Mouse (Mus musculus) natural killer cell, adult 2 months (primary cell): ENCODE measurements around the gene Prtg.

Experiments used
- DNase-seq, 2 experiments: peaks; one replicate each; pipeline ENCODE4 v3.0.0; 2022; ENCODE audit warnings: low spot score in 2 of 2

The Prtg gene

DNA sequence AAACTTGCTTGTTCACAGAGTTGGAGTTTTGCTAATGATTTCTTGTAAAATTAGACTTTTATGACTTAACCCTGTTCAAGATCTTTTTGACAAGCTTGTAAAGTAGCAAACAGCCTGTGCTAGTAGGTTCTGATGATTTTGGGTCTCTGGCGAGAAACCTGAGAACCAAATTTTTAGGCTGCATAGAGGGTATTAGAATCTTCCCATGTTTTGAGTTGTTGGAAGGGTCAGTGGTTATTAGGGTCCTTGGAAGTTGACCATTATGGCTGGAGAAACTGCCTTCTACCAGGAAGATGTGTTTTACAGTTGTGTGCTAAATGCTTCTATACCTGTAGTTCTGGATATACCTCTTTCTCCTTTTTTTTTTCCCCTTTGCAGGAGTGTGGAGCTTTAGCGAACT is 2.4 kb downstream of the Prtg start:
- no peak for DNase-seq

DNA sequence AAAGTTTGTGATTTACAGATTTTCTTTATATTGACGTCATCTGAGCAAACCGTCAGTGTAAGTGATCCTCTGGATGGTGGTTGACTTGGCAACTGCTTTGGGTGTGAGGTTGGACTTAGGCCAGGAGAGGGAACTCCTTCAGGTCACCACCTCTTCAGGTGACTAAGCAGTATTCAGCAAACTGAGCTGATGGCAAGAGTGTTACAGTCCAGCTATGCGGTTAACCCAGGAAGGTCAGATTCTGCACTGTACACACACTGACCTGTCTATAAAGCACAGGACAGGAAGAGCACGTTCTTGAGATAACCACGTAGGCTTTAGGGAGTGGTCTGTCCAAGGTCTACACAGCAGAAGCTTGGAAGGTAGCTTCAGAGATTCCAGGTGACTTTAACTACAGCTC is 3.9 kb downstream of the Prtg start:
- DNase-seq = no peak

DNA sequence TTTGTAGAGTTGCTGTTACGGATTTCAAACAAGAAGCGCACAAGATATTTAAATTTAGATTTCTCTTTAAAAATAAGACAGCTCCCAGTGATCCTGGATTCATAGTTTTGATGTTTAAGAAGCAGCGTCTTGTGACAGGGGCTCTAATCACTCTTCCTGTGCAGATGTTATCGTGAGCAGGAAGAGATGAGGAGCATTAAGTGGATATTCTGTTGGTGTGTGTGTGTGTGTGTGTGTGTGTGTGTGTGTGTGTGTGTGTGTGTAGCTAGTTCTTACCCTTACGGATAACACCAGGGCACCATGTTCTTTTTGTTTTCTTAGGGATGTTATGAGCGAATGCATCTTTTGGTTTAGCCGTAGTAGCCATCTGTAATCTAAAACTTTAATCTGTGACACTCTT is 5.4 kb downstream of the Prtg start:
- DNase-seq = no peak

DNA sequence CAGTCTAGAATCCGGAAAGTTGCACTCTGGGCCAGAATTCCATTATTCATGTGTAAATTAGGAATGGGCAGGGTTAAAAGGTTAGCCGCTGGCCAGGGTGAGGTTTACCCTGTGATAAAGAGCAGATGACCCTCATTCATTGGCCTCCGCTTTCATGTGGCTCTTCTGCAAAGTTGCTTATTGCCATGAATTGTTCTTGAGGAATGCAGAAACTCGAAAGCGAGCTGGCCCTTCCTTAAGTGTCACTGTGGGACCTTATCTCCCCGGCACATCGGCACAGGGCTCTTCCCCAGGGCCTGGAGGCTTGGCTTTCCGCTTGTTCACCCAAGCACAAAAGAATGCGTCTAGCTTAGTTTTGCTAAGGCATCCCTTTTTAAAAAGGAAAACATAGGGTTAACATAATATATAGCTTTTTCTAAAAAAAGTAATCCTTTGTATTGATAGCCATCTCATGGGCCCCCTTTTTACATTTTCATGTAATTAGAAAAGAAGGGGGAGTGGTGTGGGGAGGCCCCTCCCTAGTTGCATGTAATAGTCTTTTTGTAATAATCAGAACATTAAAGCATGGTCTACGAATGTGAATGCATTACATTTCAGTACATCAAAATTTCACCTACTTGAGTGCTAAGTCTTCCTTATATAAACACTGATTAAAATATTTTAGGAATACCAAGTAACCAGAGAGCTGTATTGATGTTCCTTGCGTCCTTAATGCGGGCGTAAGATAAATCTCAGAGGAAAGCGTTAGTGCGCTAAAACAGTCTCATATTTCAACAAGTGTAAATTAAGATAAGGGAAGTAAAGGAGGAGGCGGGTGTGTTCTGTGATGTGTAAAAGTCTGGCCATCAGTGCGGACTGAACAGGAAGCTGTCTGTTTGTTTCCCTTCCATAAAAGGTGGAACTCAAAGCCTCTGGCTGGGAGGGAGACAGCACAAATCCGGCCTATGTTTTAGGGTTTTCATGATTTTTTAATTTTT is 6.2 kb downstream of the Prtg start:
- DNase-seq = no peak

DNA sequence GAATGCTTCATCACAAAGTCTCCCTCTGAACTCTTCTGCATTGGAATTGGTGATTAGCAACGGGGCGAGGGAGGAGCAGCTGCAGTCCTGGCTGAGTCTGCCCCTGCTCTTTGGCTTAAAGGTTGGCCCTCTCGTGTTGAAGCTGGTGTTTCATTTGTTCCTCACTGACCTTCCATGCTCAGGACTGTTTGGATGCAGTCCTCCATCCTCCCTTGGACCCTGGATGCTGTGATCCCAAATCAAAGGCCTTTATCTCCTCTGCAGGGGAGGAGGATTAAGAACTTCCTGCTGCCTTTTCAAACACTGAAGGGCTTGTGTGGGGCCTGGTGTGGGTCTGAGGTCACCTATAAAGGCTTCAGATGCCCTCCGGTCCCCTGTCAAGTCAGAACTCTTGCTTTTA is 18.8 kb downstream of the Prtg start:
- DNase-seq = no peak

DNA sequence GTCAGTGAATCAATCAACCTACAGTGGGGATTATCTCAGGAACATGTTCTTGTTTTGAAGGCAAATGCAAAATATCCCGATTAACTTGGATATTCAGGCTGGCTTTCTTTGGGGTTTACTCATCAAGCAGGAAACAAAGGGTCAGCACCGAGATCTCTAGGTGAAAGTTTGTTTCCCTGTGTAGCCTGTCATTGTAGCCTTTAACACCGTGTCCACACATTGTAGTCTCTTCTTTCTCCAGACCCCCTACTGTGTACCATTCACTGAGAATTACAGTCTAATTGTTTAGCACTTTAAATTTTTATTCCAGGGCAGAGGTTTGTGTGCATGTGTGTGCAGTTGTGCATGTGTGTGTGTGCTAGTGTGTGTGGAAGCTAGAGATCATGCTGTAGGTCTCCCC is 19.3 kb downstream of the Prtg start:
- no peak for DNase-seq

DNA sequence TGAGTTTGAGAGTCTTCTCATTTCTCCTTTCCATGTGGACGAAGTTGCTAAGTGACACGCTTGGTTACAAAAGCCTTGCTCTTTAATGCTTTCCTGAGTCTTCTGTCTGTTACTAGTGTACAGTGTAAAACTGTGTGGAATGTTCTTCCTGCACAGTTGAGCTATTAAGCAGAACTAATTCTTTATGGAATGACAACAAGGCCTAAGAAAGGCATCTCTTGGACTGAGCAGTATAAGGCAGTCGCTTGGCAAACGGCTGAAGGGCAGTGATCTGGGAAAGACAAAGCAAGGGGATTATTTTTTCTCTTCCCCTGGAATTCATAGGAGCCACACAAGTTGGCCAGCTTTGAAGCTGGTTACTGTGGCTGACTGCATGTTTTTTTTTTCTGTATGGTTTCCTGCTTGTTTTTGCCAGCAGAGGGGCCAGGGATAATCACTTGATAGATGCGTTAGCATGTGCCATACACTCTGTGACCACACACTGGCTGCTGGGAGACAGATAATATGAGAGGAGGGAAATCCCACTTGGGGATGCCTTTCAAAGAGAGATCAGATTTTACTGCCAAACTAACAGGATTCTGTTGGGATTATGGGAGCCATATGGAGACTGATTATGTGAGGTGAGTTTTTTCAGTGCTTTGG is 22.1 kb downstream of the Prtg start:
- no peak for DNase-seq

DNA sequence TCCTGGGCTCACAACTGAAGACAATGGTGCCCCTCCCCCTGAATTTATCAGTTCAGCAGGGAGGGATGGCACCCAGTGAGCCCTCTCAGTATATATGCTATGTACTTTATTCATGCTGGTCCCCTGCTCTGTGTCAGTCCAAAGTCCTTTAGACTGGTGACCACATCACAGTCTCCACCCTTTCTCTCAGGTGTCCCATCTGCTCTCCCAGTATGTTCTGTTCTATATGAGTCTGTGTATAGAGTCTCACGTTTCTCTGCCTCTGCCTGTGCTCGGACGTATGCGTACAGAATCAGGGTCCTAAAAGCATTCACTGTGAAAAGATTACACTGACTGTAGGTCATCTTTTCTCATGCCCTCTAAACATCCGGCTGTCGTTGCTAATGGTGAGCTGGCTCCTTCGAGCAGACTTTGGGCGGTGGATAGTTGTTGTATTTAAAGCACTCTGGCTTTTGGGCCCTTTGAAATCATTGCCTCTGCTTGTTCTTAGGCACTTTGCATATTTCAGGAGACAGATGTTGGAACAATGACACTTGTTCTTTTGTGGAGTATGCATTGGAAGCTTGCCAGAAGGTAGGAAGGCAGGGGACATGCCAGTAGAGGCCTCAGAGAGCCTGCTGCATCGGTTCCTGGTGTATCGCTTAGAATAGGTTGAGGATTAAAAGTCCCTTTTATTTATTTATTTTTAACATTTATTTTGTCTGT is 27.5 kb downstream of the Prtg start:
- no peak for DNase-seq

DNA sequence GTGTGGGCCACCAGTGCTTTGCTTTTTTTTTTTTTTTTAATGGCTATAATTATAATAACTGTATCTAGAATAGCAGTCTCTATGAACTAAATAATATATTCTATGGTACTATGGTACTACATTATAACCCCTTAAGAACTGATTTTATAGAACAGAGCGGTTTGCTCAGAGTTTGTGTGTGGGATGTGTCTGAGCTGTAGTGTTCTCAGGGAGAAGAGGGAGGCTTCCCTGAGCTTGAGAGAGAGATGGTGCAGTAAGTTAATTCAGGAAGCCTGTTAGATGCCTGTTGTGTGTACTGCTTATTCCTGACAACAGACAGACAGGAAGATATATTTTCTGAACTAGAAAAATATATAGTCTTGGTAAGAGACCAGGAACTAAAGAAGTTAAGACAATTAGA is 28.3 kb downstream of the Prtg start:
- no peak for DNase-seq

DNA sequence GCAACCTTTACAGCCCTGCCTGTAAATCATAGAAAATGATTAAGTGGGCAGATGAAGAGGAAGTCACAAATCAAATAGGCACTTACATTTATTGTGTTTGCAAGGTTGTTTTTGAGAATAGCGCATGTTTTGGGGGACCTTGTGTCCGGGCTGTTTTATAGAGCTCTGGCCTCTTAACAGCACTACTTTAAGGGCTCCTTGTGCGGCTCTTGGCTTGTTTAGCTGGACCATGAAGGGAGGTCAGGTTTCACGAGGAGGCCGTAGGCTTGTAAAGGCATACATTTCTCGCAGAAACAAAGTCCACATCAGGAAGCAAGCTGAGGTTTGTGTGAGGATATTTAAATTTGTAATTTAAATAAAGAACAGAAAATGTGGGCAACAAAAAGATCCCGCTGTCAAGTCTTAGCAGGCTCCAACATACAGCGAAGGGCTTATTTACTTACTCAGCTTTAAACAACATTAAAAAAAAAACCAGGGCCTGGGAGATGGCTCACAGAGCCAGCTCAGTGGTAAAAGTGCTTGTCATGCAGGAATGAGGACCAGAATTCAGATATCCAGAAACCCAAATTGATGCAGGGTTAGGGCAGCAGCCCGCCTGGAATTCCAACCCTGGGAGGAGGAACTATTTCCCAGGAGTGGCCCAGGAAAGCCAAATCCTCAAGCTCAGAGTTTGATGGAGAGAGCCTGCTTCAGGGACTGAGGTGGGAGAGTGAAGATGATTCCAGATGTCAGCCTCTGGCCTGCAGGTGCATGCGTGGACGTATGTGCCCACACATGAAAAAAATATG is 30.2 kb downstream of the Prtg start:
- DNase-seq = no peak

DNA sequence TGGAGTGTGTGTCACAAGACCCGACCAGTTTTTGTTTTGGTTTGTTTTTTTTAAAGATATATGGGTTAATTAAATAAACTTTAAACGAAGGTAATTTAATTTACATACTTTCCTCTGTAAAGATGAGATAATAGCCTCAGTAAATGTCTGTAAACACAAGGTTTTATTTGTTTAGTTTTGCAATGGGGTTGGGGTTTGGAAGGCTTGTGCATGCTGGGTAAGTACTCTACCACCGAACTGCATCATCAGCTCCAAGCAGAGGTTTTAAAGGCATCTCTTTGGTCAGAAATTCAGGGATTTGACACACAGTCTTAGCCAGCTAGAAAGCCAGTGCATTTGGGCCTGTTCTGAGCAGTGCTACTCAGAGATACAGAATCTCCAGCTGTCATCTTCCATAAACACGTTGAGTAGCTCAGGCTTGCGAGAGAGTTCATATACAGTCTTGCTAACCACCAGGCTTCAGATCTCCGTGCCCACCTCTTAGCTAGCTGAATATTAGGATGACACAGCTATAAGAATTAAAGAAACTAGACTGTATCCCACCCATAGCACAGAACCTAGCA is 31.0 kb downstream of the Prtg start:
- no peak for DNase-seq

DNA sequence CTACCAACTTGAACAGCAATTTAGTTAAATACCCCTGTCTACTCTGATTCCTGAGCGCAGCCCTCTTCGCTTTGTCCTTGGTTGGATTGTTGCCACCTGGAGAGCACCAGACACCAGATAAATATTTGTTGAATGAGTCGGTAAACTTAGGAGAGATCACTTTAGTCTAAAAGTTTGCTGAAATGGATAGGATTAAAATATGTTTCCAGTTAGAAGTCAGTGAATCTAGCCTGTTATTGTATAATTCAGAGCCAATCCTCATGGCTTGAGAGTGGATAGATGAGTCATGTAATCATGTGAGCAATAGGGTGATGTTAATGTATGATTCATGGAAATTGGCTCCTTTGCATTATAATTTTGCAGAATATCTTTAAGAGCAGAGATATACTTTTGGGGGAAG is 31.6 kb downstream of the Prtg start:
- no peak for DNase-seq

DNA sequence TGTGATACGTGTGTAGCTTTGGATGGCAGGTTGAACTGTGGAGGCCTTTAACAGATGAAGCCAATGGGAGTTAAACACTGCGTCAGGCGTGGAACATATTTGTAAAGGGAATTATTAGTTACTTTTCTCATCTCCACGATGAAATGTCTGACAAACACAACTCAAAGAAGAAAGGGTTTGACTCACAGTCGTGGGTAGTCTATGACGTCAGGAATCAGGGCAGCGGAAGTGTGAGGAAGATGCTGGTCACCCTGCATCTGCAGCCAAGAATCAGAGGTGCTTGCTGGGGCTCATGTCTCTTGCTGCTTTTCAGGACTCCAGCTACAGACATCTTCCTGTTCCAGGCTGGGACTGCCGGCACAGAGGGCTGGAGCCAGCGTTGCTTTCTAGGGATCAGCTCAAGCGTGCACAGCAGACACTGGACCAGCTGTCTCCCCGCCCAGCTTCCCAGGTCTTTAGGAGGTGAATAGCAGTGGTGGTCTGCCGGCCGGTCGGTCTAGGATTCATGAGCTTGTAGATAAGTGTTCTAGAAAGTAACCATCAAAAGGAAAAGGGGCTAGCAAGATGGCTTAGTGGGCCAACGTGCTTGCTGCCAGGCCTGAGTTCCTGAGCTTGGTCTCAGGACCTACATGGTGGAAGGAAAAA is 32.8 kb downstream of the Prtg start:
- no peak for DNase-seq

DNA sequence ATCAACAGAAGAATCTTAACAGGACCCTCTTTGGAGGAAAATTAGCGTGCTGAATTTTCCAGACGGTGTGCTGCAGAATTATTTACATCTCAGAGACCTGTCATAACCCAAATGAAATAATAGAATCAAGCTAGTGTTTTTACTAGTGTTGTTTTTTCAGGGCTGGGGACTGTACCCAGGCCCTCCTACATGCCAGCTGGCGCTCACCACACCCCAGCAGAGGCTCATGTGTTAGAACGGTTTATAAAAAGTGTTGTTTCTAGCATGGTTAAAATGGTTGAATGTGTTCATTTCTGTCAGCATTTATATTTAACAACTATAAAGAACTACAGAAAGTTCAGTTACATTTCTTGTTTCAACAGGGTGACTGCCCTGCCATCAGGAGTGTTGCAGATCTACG is 37.8 kb downstream of the Prtg start:
- no peak for DNase-seq

DNA sequence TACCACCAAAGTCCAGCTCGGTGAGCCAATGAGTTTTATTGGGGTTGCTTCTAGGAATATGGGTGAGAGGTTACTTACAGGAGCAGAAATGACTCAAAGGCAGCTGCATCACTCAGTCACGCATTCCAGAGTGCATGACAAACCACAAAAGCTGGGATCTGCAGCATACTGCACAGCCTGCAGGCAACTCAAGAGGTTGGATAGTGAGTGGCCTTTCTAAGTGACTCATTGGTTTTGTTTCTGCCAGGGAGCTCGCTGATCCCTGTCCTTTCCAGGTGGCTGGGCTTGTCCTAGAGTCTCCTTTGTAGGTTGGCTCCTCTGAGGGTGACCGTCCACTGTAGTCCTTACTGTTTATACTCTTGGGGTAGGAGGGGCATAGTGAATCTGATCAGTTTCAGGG is 39.5 kb downstream of the Prtg start:
- DNase-seq = no peak

DNA sequence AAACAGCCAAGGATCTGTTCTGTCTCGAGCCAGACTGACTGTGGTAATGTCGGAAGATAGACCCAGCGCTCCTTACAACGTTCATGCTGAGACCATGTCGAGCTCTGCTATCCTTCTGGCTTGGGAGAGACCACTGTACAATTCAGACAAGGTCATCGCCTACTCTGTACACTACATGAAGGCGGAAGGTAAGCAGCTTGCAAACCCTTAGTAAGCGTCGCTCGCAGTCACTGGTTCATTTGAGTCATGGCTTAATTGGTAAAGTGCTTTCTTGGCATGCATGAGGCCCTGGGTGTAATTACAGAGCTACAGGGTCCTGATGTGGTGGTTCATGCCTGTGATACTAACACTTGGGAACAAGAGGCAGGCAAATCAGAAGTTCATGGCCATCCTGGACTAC is 44.9 kb downstream of the Prtg start:
- no peak for DNase-seq

DNA sequence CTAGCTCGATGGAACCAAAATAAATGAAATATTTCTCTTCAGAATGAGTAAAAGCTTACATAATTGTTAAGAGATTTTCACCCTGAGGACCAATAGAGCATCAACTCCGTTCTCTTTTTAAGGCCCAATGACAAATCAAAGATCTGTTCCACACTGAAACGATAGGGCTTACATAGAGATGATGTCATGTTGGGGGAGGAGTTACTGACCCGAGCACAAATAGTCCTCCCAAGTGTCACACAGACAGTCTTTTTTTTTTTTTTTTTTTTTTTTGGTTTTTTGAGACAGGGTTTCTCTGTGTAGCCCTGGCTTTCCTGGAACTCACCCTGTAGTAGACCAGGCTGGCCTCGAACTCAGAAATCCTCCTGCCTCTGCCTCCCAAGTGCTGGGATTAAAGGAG is 45.3 kb downstream of the Prtg start:
- no peak for DNase-seq

DNA sequence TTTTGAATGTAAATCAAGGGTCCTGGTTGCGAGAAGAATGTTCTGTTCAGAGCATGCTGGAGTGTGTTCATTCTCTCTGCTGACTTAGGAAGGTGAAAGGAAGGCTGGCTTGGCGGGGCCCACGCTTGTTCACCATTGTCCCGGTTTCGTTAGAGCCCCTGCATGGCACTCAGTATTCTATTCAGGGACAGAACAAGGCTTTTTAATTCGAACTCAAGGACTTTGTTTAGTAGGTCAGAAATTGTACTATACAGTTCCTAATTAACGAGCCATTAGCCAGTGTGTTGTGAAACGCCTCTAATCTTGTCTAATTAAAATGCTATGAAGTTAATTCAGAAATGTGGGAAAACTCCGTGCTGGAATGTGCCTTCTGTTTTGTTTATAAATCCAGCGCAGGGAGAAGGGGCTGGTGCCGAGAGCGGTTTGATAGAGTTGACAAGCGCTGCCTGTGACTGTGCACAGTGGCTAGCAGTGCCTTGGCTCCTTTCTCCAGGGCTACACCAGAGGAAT is 47.1 kb downstream of the Prtg start:
- no peak for DNase-seq

DNA sequence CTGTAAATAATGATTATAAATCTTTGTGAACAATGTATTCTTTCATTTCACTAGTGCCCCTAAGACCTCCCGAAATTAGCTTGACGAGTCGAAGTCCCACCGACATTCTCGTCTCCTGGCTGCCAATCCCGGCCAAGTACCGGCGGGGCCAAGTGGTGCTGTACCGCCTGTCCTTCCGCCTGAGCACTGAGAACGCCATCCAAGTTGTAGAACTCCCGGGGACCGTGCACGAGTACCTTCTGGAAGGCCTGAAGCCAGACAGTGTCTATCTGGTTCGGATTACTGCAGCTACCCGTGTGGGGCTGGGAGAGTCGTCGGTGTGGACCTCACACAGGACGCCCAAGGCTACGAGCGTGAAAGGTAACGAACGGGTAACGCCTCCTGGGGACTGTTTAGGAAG is 50.0 kb downstream of the Prtg start:
- DNase-seq = no peak

DNA sequence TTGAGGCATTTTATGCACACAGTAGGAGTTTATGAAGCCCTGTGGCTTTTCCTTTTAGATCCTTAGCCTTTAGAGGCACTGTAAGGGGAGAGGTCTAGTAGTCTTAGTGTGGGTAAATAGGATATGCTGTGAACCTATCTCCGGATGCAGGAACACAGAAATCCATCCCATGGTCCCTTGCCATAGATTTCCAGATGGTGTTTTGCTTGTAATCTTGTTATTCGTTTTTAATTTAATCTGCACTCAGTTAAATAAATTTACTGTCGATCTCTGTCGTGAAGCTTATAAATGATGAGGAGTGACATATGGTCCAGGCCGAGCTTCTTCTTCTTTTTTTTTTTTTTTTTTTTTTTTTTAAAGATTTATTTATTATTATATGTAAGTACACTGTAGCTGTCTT is 54.1 kb downstream of the Prtg start:
- DNase-seq = no peak

DNA sequence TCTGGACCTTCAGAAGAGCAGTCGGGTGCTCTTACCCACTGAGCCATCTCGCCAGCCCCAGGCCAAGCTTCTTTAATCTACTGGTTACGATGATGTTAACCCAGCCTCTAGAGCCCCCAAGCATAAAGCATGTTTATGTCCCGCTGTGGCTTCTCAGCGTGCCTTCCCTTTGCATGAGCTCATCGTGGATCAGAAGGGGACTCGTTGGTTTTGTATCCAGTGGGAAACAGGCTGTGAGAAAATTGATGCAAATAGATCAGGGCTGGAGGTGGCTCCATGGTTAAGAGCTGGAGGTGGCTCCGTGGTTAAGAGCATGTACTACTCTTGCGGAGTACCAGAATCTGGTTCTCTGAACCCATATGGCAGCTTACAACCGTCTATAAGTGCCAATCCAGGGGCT is 54.6 kb downstream of the Prtg start:
- DNase-seq = no peak
